Mouse (Mus musculus) heart, embryonic 15.5 days (tissue): ENCODE results near the gene Dmtf1. TPM values are rescaled to one million over a fixed set of nuclear protein-coding genes. Genes with fewer than 3 reads are reported as not detected.
"Not testable (repeated sequence)": the region's sequence is repeated elsewhere in the genome, so short reads cannot be mapped to it uniquely, and the experiment has no call there.

Experiments used
- ATAC-seq: fragments of 200-750 bp; cut with Nextera tagmentation; replicated peaks from 2 replicates; pipeline ENCODE4 v1.8.0; 2017; ENCODE audit warnings: low read depth, moderate TSS enrichment; ENCODE audit not compliant: insufficient number of reproducible peaks, insufficient read depth, low FRiP score
- H3K27ac ChIP-seq: fragments of 300-500 bp; sonication (generic); 2 replicates; pipeline ENCODE4 v1.5.1; 2015; ENCODE audit warnings: mild to moderate bottlenecking, inconsistent platforms
- H3K27me3 ChIP-seq: fragments of 300-500 bp; sonication (generic); 2 replicates; pipeline ENCODE4 v1.6.1; 2015; ENCODE audit warnings: inconsistent platforms
- H3K36me3 ChIP-seq: fragments of 300-500 bp; sonication (generic); 2 replicates; pipeline ENCODE4 v1.6.1; 2015; ENCODE audit warnings: mild to moderate bottlenecking, inconsistent platforms
- H3K4me1 ChIP-seq: fragments of 300-500 bp; sonication (generic); replicated peaks from 2 replicates; pipeline ENCODE4 v1.6.1; 2015; ENCODE audit warnings: inconsistent platforms
- H3K4me2 ChIP-seq: fragments of 300-500 bp; sonication (generic); 2 replicates; pipeline ENCODE4 v1.6.1; 2015; ENCODE audit warnings: inconsistent platforms, mild to moderate bottlenecking, moderate library complexity
- H3K4me3 ChIP-seq: fragments of 300-500 bp; sonication (generic); 2 replicates; pipeline ENCODE4 v1.5.1; 2015; ENCODE audit warnings: mild to moderate bottlenecking, inconsistent platforms
- H3K9ac ChIP-seq: fragments of 300-500 bp; sonication (generic); 2 replicates; pipeline ENCODE4 v1.6.1; 2015; ENCODE audit warnings: mild to moderate bottlenecking, inconsistent platforms
- H3K9me3 ChIP-seq: fragments of 300-500 bp; sonication (generic); replicated peaks from 2 replicates; pipeline ENCODE4 v1.6.1; 2016; ENCODE audit warnings: inconsistent platforms
- WGBS: fragments of 180-500 bp; shearing (Covaris S2); methylation state at CpG from one replicate; pipeline ENCODE4 v1.1.7; 2015; ENCODE audit warnings: mixed read lengths; 5-methylcytosine and 5-hydroxymethylcytosine counted together
- polyA plus RNA-seq: library from polyadenylated mRNA; unstranded; fragments of >200 nt; fragmentation: Nextera tagmentation; extraction: Ambion mirVana; gene quantifications from 2 replicates; pipeline ENCODE4 v1.2.1, GENCODE M21; 2015

The Dmtf1 gene
- 24.5 and 27.3 TPM in 2 replicates for polyA plus RNA-seq

DNA sequence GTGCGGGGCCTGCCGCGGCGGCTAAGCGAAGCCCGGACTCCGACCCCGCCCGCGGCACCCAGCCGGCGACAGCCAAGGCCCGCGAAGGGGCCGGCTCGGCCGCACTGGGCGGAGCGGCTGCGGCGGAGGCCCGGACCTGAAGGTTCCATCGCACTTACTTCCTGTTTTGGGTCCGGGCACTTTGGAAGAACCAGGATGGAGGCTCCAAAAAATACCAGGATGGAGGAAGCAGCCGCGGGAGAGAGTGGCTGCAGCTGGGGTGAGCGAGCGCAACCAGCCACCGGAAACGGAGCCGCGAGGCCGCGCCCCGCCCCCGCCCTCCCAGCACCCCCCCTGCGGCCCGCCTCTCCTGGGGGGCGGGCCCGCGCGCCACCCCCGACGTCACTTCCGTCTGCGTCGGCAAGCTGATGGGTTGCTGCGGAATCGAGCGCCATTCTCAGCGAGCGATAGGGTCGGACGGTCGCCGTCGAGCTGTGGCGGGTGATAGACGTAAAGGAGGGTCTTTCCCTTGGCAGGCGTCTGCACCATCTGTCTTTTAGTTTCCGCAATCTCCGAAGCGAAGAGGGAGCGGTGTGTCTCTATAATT is at the start of gene Dmtf1:
Gene Dmtf1, minus strand, starts transcription at position 321 of the 586 bp plus-strand sequence.
- H3K4me2 ChIP-seq: peak within 1 kb of the TSS; percentile 70
- H3K27ac ChIP-seq: peak within 1 kb of the TSS; percentile 100
- H3K4me1 ChIP-seq: peaks cover 15% of the 10 kb centered on the region
- H3K36me3 ChIP-seq: no peaks in the 10 kb centered on the region
- no peaks in the 10 kb centered on the region for H3K27me3 ChIP-seq
- under 1% methylated on average over 63 of the region's 64 CpGs for WGBS
- peak; percentile 97 for ATAC-seq
- peak within 1 kb of the TSS; percentile 96 for H3K9ac ChIP-seq
- H3K4me3 ChIP-seq: peak within 1 kb of the TSS; percentile 98
- H3K9me3 ChIP-seq: no peaks in the 10 kb centered on the region

DNA sequence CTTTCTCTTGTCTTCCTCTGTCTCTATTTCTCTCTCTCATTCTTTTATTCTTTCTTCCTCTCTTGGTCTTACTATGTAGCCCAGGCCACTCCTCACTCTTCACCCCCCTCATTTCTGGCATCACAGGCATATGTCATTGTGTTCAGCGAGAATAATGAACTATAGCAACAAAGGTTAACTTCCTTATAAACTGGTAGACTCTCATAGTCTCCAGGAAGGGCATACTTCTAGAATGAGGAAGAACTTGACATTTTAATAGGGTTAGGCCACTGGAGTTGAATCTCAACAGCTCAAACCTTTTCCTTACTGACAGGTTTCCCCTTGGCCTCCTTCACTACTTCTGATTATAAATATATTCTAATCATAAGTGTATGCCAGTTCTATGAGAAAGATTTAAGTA is 24.9 kb upstream of the Dmtf1 start:
- 74% methylated on average over 1 of the region's 1 CpGs for WGBS
- ATAC-seq: no peak
- H3K4me3 ChIP-seq: no peak overlapping the region

DNA sequence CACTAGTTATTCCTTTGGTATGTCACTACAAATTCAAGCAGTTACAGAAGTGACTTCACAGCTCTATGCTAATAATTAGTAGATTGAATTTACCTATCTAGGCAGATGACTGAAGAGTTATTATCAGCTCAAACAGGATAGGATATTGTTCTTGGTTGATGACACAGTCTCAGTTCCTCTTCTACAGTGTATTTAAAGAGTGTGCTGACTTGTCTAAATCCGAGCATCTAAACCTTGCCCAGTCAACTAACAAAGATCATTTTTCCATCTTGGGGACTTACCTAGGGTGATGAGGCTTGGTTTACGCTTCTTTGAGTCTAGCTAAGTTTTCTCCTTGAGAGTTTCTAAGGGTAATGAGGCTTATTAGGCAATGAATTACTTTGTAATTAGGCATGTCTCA is 11.7 kb upstream of the Dmtf1 start:
- H3K27me3 ChIP-seq: no peaks in the 10 kb centered on the region
- H3K9ac ChIP-seq: no peak overlapping the region
- no peaks in the 10 kb centered on the region for H3K4me1 ChIP-seq
- H3K27ac ChIP-seq: no peak overlapping the region
- ATAC-seq: no peak
- 75% methylated on average over 2 of the region's 2 CpGs for WGBS
- H3K36me3 ChIP-seq: no peaks in the 10 kb centered on the region
- H3K4me3 ChIP-seq: no peak overlapping the region
- H3K9me3 ChIP-seq: no peaks in the 10 kb centered on the region
- no peak overlapping the region for H3K4me2 ChIP-seq

More for the DNA sequence above, 24.9 kb upstream of the Dmtf1 start:
- no peak overlapping the region for H3K27ac ChIP-seq
- H3K9ac ChIP-seq: no peak overlapping the region
- no peaks in the 10 kb centered on the region for H3K27me3 ChIP-seq
- H3K4me1 ChIP-seq: no peaks in the 10 kb centered on the region
- H3K9me3 ChIP-seq: no peaks in the 10 kb centered on the region
- no peaks in the 10 kb centered on the region for H3K36me3 ChIP-seq
- H3K4me2 ChIP-seq: no peak overlapping the region

DNA sequence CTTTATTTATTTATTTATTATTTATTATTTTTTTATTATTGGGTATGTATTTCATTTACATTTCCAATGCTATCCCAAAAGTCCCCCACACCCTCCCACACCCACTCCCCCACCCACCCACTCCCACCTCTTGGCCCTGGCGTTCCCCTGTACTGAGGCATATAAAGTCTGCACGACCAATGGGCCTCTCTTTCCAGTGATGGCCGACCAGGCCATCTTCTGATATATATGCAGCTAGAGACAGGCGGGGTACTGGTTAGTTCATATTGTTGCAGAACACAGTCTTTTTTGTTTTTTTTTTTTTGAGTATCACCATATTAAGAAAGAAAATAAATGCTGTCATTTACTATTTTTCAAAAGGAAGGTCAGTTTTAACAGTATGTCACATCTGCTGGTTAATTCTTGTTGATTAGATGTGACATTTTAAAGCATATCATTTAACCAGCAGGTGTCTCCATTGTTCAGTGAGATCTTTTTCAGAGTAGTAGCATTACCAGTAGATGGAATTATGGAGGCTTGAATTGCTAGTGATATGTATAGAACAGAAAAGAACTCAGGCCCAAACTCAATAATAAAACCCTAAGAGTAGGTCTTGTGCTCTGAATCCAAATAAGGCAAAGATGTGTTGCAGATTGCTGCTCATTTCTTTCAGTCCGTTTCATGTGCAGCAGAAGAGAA is 7.9 kb upstream of the Dmtf1 start:
- not testable (repeated sequence) for H3K4me3 ChIP-seq, H3K9ac ChIP-seq, H3K4me2 ChIP-seq, H3K27me3 ChIP-seq, H3K27ac ChIP-seq, H3K9me3 ChIP-seq, ATAC-seq, H3K4me1 ChIP-seq, H3K36me3 ChIP-seq
- 71% methylated on average over 5 of the region's 5 CpGs for WGBS

DNA sequence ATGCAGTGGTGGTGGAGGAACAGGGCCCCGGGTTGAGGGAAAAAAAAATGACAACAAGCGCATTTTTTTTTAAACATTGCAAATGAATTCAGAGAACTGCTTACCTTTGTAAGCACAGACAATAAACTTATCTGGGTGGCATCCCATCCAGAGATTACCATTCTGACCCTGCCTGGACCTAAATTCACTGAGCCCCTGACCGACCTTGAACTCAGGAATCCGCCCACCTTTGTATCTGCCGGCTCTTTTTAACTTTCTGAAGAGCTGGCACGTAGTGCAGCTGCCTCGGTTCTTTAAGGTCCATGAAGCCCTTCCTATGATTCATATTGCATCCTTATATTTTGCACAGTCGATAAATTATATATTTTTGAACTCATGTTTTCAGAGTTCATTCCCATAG is 4.8 kb upstream of the Dmtf1 start:
- H3K4me2 ChIP-seq: no peak overlapping the region
- 0 out of 2 replicates have a peak, but pooled peaks cover 5% of the 10 kb centered on the region for H3K4me1 ChIP-seq
- H3K4me3 ChIP-seq: no peak overlapping the region
- no peak overlapping the region for H3K9ac ChIP-seq
- H3K9me3 ChIP-seq: no peaks in the 10 kb centered on the region
- ATAC-seq: no peak
- no peaks in the 10 kb centered on the region for H3K36me3 ChIP-seq
- 73% methylated on average over 8 of the region's 8 CpGs for WGBS
- H3K27ac ChIP-seq: no peak overlapping the region
- no peaks in the 10 kb centered on the region for H3K27me3 ChIP-seq

DNA sequence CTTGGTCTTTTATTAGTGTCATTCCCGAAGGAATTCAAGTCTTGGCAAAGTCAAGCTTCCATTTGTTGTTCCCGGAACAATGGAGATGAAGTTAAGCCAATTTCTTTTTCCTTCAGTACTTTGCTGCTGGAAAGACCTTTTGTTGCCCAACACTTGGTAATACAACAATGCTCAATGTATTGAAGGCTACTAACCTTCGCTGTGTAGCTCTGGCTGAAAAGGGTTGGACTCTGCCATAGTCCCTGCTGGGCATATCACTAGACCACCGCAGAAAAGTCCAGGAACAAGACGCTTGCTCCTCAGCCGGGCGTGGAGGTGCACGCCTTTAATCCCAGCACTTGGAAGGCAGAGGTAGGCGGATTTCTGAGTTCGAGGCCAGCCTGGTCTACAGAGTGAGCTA is 3.6 kb upstream of the Dmtf1 start:
- H3K4me1 ChIP-seq, H3K9me3 ChIP-seq, H3K4me3 ChIP-seq, H3K36me3 ChIP-seq, H3K27me3 ChIP-seq, H3K27ac ChIP-seq, H3K9ac ChIP-seq, ATAC-seq, H3K4me2 ChIP-seq: not testable (repeated sequence)
- WGBS: 79% methylated on average over 10 of the region's 10 CpGs

DNA sequence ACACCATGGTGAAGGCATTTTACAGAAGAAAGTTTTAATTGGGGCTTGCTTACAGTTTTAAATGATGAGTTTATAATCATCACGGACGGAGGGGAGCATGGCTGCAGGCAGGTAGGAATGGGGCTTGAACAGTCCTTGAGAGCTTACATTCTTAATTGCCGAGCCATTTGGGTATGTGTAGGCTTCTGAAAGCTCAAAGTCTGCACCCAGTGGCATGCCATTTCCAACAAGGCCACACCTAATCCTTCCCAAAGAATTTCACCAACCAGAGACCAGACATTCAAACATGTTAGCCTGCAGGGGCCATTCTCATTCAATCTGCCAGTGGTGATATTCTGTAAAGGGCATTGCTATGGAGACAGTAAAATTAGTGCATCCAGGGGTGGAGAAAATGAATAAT is 1.8 kb upstream of the Dmtf1 start:
- no peak overlapping the region for H3K4me2 ChIP-seq
- H3K4me3 ChIP-seq: no peak overlapping the region
- H3K27ac ChIP-seq: no peak overlapping the region
- no peak overlapping the region for H3K9ac ChIP-seq
- ATAC-seq: no peak
- WGBS: 89% methylated on average over 3 of the region's 3 CpGs
- H3K4me1 ChIP-seq: peaks cover 9% of the 10 kb centered on the region
- H3K9me3 ChIP-seq: no peaks in the 10 kb centered on the region
- no peaks in the 10 kb centered on the region for H3K36me3 ChIP-seq
- no peaks in the 10 kb centered on the region for H3K27me3 ChIP-seq

DNA sequence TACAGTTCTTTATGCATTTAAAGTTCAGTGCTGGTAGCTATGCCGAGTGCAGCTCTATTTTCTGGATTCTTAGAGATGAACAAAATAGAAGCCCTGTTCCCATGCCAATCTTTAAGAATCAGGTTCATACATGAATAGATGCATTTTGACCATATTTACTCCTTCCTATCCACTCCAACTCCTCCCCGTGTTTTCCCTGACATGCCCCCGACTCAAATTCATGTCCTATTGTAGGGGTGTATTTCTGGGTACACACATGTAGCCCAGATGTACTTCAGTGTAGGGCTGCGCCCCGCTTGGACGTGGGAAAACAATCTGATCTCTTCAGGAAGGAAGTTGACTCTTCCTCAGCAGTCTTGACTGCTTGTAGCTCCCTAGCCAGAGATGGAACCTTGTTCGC is 512 bp upstream of the Dmtf1 start:
- Histone ChIP-seq H3K36me3 (no peaks in the 10 kb centered on the region), H3K4me3 (peak overlapping the region; percentile 98), H3K4me2 (peak overlapping the region; percentile 70), H3K9ac (peak overlapping the region; percentile 62), H3K27ac (peak overlapping the region; percentile 100), H3K4me1 (peaks cover 10% of the 10 kb centered on the region), H3K27me3 (no peaks in the 10 kb centered on the region), H3K9me3 (no peaks in the 10 kb centered on the region)
- 0 out of 2 replicates have a peak, but pooled peaks have one; percentile 1 for ATAC-seq
- 6% methylated on average over 7 of the region's 7 CpGs for WGBS

DNA sequence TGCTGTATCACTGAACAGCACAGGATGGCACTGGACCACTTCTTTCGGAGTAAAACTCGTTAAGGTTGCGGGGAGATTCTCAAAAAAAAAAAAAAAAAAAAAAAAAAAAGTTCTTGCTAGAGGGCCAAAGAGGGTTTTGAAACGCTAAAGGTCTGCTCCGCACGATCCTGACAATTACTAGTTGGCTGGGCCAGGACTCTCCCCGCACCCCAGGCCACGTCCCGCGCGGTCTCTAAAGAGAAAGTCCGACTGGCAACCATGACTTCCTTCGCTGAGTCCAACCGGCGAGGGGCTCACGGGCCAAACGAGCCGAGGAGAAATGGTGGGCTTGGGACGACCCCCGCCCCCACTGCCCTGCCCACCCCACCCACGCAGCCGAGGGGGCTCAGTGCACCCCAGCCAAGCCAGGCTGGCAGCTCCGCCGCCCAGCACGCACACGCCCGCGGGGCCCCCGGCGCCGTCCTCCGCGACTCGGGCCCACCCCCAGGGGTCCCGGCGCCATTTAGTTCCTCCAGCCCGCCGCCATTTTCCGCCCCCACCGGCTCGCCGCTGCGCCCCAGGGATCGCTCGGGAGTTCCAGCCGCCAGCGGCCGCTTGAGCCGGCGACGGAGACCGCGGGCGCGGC is 633 bp downstream of the Dmtf1 start:
- Histone ChIP-seq H3K27ac (peak overlapping the region; percentile 100), H3K9me3 (no peaks in the 10 kb centered on the region), H3K4me2 (peak overlapping the region; percentile 65), H3K9ac (peak overlapping the region; percentile 96), H3K36me3 (no peaks in the 10 kb centered on the region), H3K4me3 (peak overlapping the region; percentile 98), H3K27me3 (no peaks in the 10 kb centered on the region), H3K4me1 (peaks cover 17% of the 10 kb centered on the region)
- ATAC-seq: peak; percentile 61
- WGBS: 0% methylated on average over 52 of the region's 55 CpGs

DNA sequence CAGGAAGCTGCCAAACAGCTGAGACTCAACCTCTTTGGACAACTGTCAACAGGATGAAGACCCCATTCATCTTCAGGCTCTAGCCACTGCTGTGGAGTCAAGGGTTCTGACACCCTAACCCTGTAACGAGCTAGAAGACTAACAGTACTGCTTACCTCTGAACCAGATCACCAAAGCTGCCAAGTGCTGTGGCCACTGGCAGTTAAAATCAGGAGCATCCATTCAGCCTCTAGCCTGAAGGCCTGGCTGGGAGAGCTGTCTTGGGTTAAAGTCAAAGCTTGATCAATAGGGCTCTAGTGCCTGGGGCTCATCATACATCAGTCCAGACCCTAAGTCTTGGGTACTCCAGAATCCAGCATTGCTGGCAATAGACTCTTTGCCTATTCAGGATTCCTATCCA is 4.2 kb downstream of the Dmtf1 start:
- H3K4me1 ChIP-seq: peaks cover 14% of the 10 kb centered on the region
- H3K4me3 ChIP-seq: no peak overlapping the region
- no peaks in the 10 kb centered on the region for H3K36me3 ChIP-seq
- H3K9ac ChIP-seq: no peak overlapping the region
- no peak for ATAC-seq
- no peaks in the 10 kb centered on the region for H3K27me3 ChIP-seq
- no peak overlapping the region for H3K4me2 ChIP-seq
- H3K27ac ChIP-seq: no peak overlapping the region
- WGBS: 87% methylated on average over 1 of the region's 1 CpGs
- no peaks in the 10 kb centered on the region for H3K9me3 ChIP-seq

DNA sequence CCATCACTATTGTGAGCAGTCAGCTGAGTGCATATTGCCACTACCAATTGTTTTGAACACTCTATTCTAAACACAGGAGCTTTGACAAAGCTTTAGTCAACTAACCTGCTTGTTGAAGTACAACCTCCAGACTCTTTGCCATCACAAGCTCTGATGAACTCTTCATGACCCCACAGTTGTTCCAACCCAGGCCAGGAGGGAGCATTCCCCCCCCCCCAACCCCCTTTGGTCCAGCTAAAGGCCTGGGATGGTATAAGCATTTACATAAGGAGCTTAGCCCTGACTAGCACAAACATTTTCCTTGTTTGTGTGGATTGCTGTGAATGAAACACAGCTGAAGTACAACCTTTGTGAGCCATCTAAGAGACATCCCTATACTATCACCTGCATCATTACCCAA is 4.8 kb downstream of the Dmtf1 start:
- Histone ChIP-seq H3K4me2 (no peak overlapping the region), H3K4me1 (peaks cover 12% of the 10 kb centered on the region), H3K4me3 (no peak overlapping the region), H3K9ac (no peak overlapping the region), H3K9me3 (no peaks in the 10 kb centered on the region), H3K27me3 (no peaks in the 10 kb centered on the region), H3K27ac (no peak overlapping the region), H3K36me3 (no peaks in the 10 kb centered on the region)
- ATAC-seq: no peak
